Mouse (Mus musculus) brain, embryonic 14.5 days (tissue): ENCODE data around the gene Nr1h3.

ENCODE experiments used
- CTCF ChIP-seq: fragments of 200-500 bp; IDR thresholded peaks from 2 replicates; pipeline ENCODE4 v1.5.1; 2012; ENCODE audit warnings: inconsistent platforms, mild to moderate bottlenecking, moderate library complexity, borderline replicate concordance; ENCODE audit not compliant: insufficient read depth, insufficient read length; ENCODE audit errors: extremely low read depth
- POLR2A ChIP-seq: fragments of 200-500 bp; IDR thresholded peaks from 2 replicates; pipeline ENCODE4 v1.6.1; 2012; ENCODE audit warnings: mild to moderate bottlenecking, inconsistent platforms, borderline replicate concordance; ENCODE audit not compliant: poor library complexity, insufficient read depth, insufficient read length, severe bottlenecking; ENCODE audit errors: extremely low read depth

DNA sequence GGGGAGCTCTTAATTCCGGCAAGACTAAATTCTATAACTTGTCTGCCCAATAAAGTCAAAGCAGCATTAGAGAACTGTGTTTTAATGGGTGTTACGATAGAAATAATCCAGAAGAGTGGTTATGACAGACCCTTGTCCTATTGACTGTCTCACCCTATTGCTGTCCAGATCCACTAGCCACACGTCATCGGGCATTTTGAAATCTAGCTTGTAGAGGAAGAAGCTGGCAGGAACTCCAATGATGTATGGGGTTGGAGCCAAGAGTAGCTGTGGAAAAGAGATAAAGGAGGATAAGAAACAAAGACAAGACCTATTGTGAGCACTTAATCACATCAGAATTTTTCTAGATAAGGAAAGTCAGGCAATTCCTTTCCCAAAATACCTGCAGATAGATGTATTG is 27.1 kb downstream of the Nr1h3 start:
- TF ChIP-seq POLR2A (no peak), CTCF (no peak)
